Mouse (Mus musculus): ENCODE results near the gene Eif4a2. TPM values are rescaled to one million over a fixed set of nuclear protein-coding genes. Genes with fewer than 3 reads are reported as not detected.

Eif4a2 gene
- polyA plus RNA-seq, 1 experiment from 2014 or later, result 52.5 TPM

DNA sequence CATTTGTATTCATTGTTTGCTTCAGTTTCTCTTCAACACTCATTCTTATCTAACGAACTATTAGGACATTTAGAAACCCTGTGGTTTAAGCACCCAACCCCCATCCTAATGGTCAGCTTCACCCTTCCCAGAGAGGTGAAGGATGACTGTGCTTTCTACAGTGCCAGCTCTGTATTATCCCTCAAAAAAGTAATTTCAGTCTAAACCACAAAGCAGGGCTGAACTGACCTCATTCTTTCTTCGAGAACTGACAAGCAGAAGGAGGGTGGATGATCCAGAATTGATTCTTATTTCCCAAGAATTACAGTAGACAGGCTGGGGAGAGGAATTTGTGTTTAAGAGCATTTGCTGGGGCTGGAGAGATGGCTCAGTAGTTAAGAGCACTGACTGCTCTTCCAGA is 52.5 kb downstream of the Eif4a2 start:
- WGBS (ENCODE audit: insufficient replicate concordance), result 30% methylated on average over 2 of the region's 2 CpGs

GRCm38 (mm10) chr16:23162116-23162515 is 54.9 kb downstream of the Eif4a2 start:
- Histone ChIP-seq H3K4me1 (ENCODE audit: insufficient read depth) (peaks cover 4% of the 10 kb centered on the region; the same call in 1 of the 2 replicates), H3K36me3 (replicated peaks; ENCODE audit: insufficient read depth, low read length) (no peaks in the 10 kb centered on the region), H3K9me3 (ENCODE audit: low read length) (no peaks in the 10 kb centered on the region), H3K9ac (replicated peaks) (no peak overlapping the region), H3K4me2 (ENCODE audit: low read depth, low read length) (no peak overlapping the region), H3K27me3 (ENCODE audit: insufficient read depth, low read length) (no peaks in the 10 kb centered on the region), H3K4me3 (ENCODE audit: low read depth, low read length) (no peak overlapping the region), H3K27ac (ENCODE audit: low read depth) (no peak overlapping the region)
- WGBS (ENCODE audit: insufficient replicate concordance), result 45% methylated on average over 3 of the region's 3 CpGs
- no peak for ATAC-seq
- TF ChIP-seq CTCF (IDR thresholded peaks at IDR 0.05; ENCODE audit: low read depth), result no peak
- no peak for DNase-seq

More for the DNA sequence above, 52.5 kb downstream of the Eif4a2 start:
- DNase-seq (no peak), ATAC-seq (no peak)
- peaks cover 4% of the 10 kb centered on the region; the same call in 1 of the 2 replicates for H3K4me1 ChIP-seq (ENCODE audit: insufficient read depth)
- no peak overlapping the region for H3K27ac ChIP-seq (ENCODE audit: low read depth)
- H3K27me3 ChIP-seq (ENCODE audit: insufficient read depth, low read length), result no peaks in the 10 kb centered on the region
- no peaks in the 10 kb centered on the region for H3K36me3 ChIP-seq (replicated peaks; ENCODE audit: insufficient read depth, low read length)
- no peaks in the 10 kb centered on the region for H3K9me3 ChIP-seq (ENCODE audit: low read length)
- H3K4me3 ChIP-seq (ENCODE audit: low read depth, low read length), result no peak overlapping the region
- H3K4me2 ChIP-seq (ENCODE audit: low read depth, low read length), result no peak overlapping the region
- TF ChIP-seq EP300 (IDR thresholded peaks at IDR 0.05; ENCODE audit: low read depth), result no peak
- TF ChIP-seq CTCF (IDR thresholded peaks at IDR 0.05; ENCODE audit: low read depth), result no peak
- no peak overlapping the region for H3K9ac ChIP-seq (replicated peaks)

Small RNA genes lying within 50 kb of the gene (microRNA-seq; reads per million reads assigned to microRNA genes)
- not detected for gene Gm49346

Other genes with a start within 250 kb of the Eif4a2 start
- 13.7 and 14.6 TPM in 2 replicates for gene Tbccd1, start 249.8 kb upstream of the Eif4a2 start, polyA plus RNA-seq (2015; fragmentation: Nextera tagmentation; extraction: Ambion mirVana)
- 48.9 and 50.3 TPM in 2 replicates for gene Dnajb11, start 249.6 kb upstream of the Eif4a2 start, polyA plus RNA-seq (2015; fragmentation: Nextera tagmentation; extraction: Ambion mirVana)
- gene Ahsg, start 216.2 kb upstream of the Eif4a2 start, polyA plus RNA-seq (2015; fragmentation: Nextera tagmentation; extraction: Ambion mirVana), result 25,564 and 27,060 TPM in 2 replicates
- gene Fetub, start 189.1 kb upstream of the Eif4a2 start, polyA plus RNA-seq (2015; fragmentation: Nextera tagmentation; extraction: Ambion mirVana), result 578 and 644 TPM in 2 replicates
- gene Hrg, start 156.4 kb upstream of the Eif4a2 start, polyA plus RNA-seq (2015; fragmentation: Nextera tagmentation; extraction: Ambion mirVana), result 443 and 542 TPM in 2 replicates
- gene Kng2, start 78.0 kb upstream of the Eif4a2 start, polyA plus RNA-seq (2015; fragmentation: Nextera tagmentation; extraction: Ambion mirVana), result 348 and 384 TPM in 2 replicates
- 5,182 and 5,316 TPM in 2 replicates for gene Kng1, start 49.6 kb upstream of the Eif4a2 start, polyA plus RNA-seq (2015; fragmentation: Nextera tagmentation; extraction: Ambion mirVana)
- 54.3 and 59.4 TPM in 2 replicates for gene Rfc4, start 20.3 kb downstream of the Eif4a2 start, polyA plus RNA-seq (2015; fragmentation: Nextera tagmentation; extraction: Ambion mirVana)
- gene Adipoq, start 39.1 kb downstream of the Eif4a2 start, polyA plus RNA-seq (2015; fragmentation: Nextera tagmentation; extraction: Ambion mirVana), result not detected in 2 replicates
- 17.1 and 17.3 TPM in 2 replicates for gene St6gal1, start 117.3 kb downstream of the Eif4a2 start, polyA plus RNA-seq (2015; fragmentation: Nextera tagmentation; extraction: Ambion mirVana)

Measured in liver, postnatal 0 days (tissue).